Mouse (Mus musculus) spleen, adult 2 months (tissue): ENCODE measurements around the gene Atxn7l3b.

Experiments
- CTCF ChIP-seq: fragments of 200-500 bp; IDR thresholded peaks from 2 replicates; pipeline ENCODE4 v1.5.1; 2011; ENCODE audit warnings: mild to moderate bottlenecking, inconsistent platforms; ENCODE audit not compliant: insufficient read depth, insufficient read length, insufficient replicate concordance; ENCODE audit errors: extremely low read depth
- POLR2A ChIP-seq: fragments of 200-500 bp; IDR thresholded peaks from 2 replicates; pipeline ENCODE4 v1.6.1; 2011; ENCODE audit warnings: low read depth, low read length, inconsistent platforms

GRCm38 (mm10) chr10:112977586-112977985 lies 48.8 kb upstream of the Atxn7l3b start:
- no peak for TF ChIP-seq POLR2A
- no peak for TF ChIP-seq CTCF
